Comparison of ENCODE assay signal across 15 mouse cellular contexts in the genomic region with DNA sequence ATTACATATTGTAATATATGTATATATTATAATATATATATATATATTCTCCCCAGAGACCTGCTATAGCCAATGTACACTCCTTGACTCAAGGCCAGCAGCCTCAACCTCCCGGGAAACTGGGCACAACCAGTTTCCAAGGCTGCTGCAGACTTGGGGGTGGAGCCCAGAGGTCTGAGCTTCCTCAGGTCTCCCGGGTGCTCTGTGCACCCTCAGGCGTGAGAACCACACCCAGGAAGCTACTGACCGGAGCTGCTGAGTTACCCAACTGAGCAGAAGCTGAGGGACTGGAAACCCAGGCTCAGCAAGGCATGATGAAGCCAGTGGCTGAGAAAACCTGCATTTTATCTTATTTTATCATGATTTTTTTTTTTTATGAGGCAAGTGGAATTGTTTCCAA. TPM values are rescaled to one million over a fixed set of nuclear protein-coding genes. Genes with fewer than 3 reads are reported as not detected.
DNase-seq lines count a peak whose midpoint lies in the region; ATAC-seq lines count a peak whose summit lies in the region.
"Had no signal": no experiment of that assay in that cellular context is flagged by ENCODE, and none has a peak within 500 bp of the region (broad histone marks: within the 10 kb centered on the region; RNA-seq: fewer than 3 reads in every experiment).

No protein-coding gene starts in this region.

- no peak overlapping the region for H3K4me3 ChIP-seq in embryonic facial prominence, embryonic 14.5 days (ENCODE audit: low read depth, low read length)
- H3K4me3 ChIP-seq in embryonic facial prominence, embryonic 10.5 days, result no peak overlapping the region
- H3K4me3 ChIP-seq in megakaryocyte, embryonic 14.5 days (replicated peaks), result peak overlapping the region; percentile 56
- no peak overlapping the region for H3K4me3 ChIP-seq in midbrain, embryonic 14.5 days (replicated peaks; ENCODE audit: low read depth, low read length)

- H3K27me3 ChIP-seq in embryonic facial prominence, embryonic 14.5 days (replicated peaks; ENCODE audit: control insufficient read depth, insufficient read depth, low read length), result no peaks in the 10 kb centered on the region
- H3K27me3 ChIP-seq in embryonic facial prominence, embryonic 10.5 days (replicated peaks; ENCODE audit: low read depth, poor library complexity, severe bottlenecking), result no peaks in the 10 kb centered on the region; the same call in 1 of the 2 replicates
- peaks cover 13% of the 10 kb centered on the region for H3K27me3 ChIP-seq in megakaryocyte, embryonic 14.5 days (replicated peaks)
- H3K27me3 ChIP-seq in midbrain, embryonic 14.5 days (ENCODE audit: control insufficient read depth, insufficient read depth, low read length), result no peaks in the 10 kb centered on the region

- no peak overlapping the region for H3K27ac ChIP-seq in embryonic facial prominence, embryonic 14.5 days (replicated peaks; ENCODE audit: low read depth, low read length)
- H3K27ac ChIP-seq in embryonic facial prominence, embryonic 10.5 days (replicated peaks), result no peak overlapping the region
- no peak overlapping the region for H3K27ac ChIP-seq in midbrain, embryonic 14.5 days (replicated peaks; ENCODE audit: low read depth, low read length)

- WGBS in embryonic facial prominence, embryonic 14.5 days, result 34% methylated on average over 4 of the region's 4 CpGs
- WGBS in embryonic facial prominence, embryonic 10.5 days, result 33% methylated on average over 4 of the region's 4 CpGs
- 50% methylated on average over 4 of the region's 4 CpGs for WGBS in midbrain, embryonic 14.5 days

- H3K36me3 ChIP-seq in embryonic facial prominence, embryonic 14.5 days (ENCODE audit: control insufficient read depth, insufficient read depth, low read length), result no peaks in the 10 kb centered on the region
- H3K36me3 ChIP-seq in embryonic facial prominence, embryonic 10.5 days (replicated peaks), result no peaks in the 10 kb centered on the region
- no peaks in the 10 kb centered on the region for H3K36me3 ChIP-seq in megakaryocyte, embryonic 14.5 days (replicated peaks; ENCODE audit: low read length)
- no peaks in the 10 kb centered on the region for H3K36me3 ChIP-seq in midbrain, embryonic 14.5 days (ENCODE audit: control insufficient read depth, insufficient read depth, low read length)

- H3K9ac ChIP-seq in embryonic facial prominence, embryonic 14.5 days (ENCODE audit: low read depth, low read length), result no peak overlapping the region
- no peak overlapping the region for H3K9ac ChIP-seq in midbrain, embryonic 14.5 days (replicated peaks; ENCODE audit: low read length)

- peak; percentile 9 for DNase-seq in embryonic facial prominence, embryonic 14.5 days (ENCODE audit: low spot score)
- DNase-seq in embryonic facial prominence, embryonic 10.5 days (ENCODE audit: low spot score), result no peak
- peak; percentile 33 for DNase-seq in 416B (ENCODE audit: low read depth)
- peak; percentile 25 to 60 for DNase-seq in kidney, postnatal 25 days
- DNase-seq in gastrocnemius, postnatal 25 days, result no peak
- no peak for DNase-seq in midbrain, embryonic 14.5 days
- DNase-seq in layer of hippocampus, adult 11-12 months (ENCODE audit: low spot score), result no peak
- DNase-seq: right cerebral cortex, postnatal 25 days; thymus, adult 2 months had no signal

- no peak overlapping the region for H3K4me2 ChIP-seq in embryonic facial prominence, embryonic 14.5 days (ENCODE audit: low read depth, low read length)
- H3K4me2 ChIP-seq in midbrain, embryonic 14.5 days (ENCODE audit: low read length), result no peak overlapping the region

- H3K9me3 ChIP-seq in embryonic facial prominence, embryonic 14.5 days (ENCODE audit: control insufficient read depth, low read length), result no peaks in the 10 kb centered on the region
- H3K9me3 ChIP-seq in embryonic facial prominence, embryonic 10.5 days, result no peaks in the 10 kb centered on the region
- no peaks in the 10 kb centered on the region for H3K9me3 ChIP-seq in megakaryocyte, embryonic 14.5 days
- H3K9me3 ChIP-seq in midbrain, embryonic 14.5 days (ENCODE audit: control insufficient read depth, low read length), result no peaks in the 10 kb centered on the region

- 0 out of 2 replicates have a peak, but pooled peaks cover 5% of the 10 kb centered on the region for H3K4me1 ChIP-seq in embryonic facial prominence, embryonic 14.5 days (ENCODE audit: control insufficient read depth, insufficient read depth, low read length)
- H3K4me1 ChIP-seq in embryonic facial prominence, embryonic 10.5 days, result peaks cover 15% of the 10 kb centered on the region
- peaks cover 33% of the 10 kb centered on the region for H3K4me1 ChIP-seq in megakaryocyte, embryonic 14.5 days
- no peaks in the 10 kb centered on the region for H3K4me1 ChIP-seq in midbrain, embryonic 14.5 days (ENCODE audit: control insufficient read depth, insufficient read depth, low read length)

- no peak for ATAC-seq in embryonic facial prominence, embryonic 14.5 days (ENCODE audit: low read depth)
- ATAC-seq in midbrain, embryonic 14.5 days (ENCODE audit: low FRiP score, low TSS enrichment), result no peak

RNA-seq across cellular contexts. Expression of a gene that starts 2.9 kb away (rescaled TPM):
- 0.14 and 0.38 TPM in 2 replicates for polyA plus RNA-seq in embryonic facial prominence, embryonic 14.5 days (2014; fragmentation: Nextera tagmentation; extraction: Ambion mirVana)
- polyA plus RNA-seq in embryonic facial prominence, embryonic 10.5 days (2016; fragmentation: Nextera tagmentation; extraction: Ambion mirVana), result 0.30 and 0.49 TPM in 2 replicates
- polyA plus RNA-seq in megakaryocyte, embryonic 14.5 days (2012; ENCODE audit: insufficient read depth, low replicate concordance), result 3.1 and 5.3 TPM in 2 replicates
- under 1 TPM; 0.10 to 0.11 TPM for total RNA-seq in gastrocnemius, postnatal 25 days (2021)
- polyA plus RNA-seq in midbrain, embryonic 14.5 days (2014; fragmentation: Nextera tagmentation; extraction: Ambion mirVana), result 0.12 and 0.18 TPM in 2 replicates

RNA-seq across cellular contexts. Expression of a gene that starts 28.6 kb away (rescaled TPM):
- not detected in 2 replicates for polyA plus RNA-seq in embryonic facial prominence, embryonic 14.5 days (2014; fragmentation: Nextera tagmentation; extraction: Ambion mirVana)
- polyA plus RNA-seq in embryonic facial prominence, embryonic 10.5 days (2016; fragmentation: Nextera tagmentation; extraction: Ambion mirVana), result not detected in 2 replicates
- not detected in 2 replicates for polyA plus RNA-seq in megakaryocyte, embryonic 14.5 days (2012; ENCODE audit: insufficient read depth, low replicate concordance)
- total RNA-seq in gastrocnemius, postnatal 25 days (2021), result not detected
- not detected in 2 replicates for polyA plus RNA-seq in midbrain, embryonic 14.5 days (2014; fragmentation: Nextera tagmentation; extraction: Ambion mirVana)
- total RNA-seq: gastrocnemius, adult 18-20 months had no signal
- polyA plus RNA-seq: heart, embryonic 14.5 days had no signal

RNA-seq across cellular contexts. Expression of a gene that starts 39.4 kb away (rescaled TPM):
- polyA plus RNA-seq in embryonic facial prominence, embryonic 14.5 days (2014; fragmentation: Nextera tagmentation; extraction: Ambion mirVana), result 0.38 and 0.47 TPM in 2 replicates
- 0.28 and 0.60 TPM in 2 replicates for polyA plus RNA-seq in embryonic facial prominence, embryonic 10.5 days (2016; fragmentation: Nextera tagmentation; extraction: Ambion mirVana)
- 0.02 TPM in 1 of 2 replicates, not detected in the other for polyA plus RNA-seq in megakaryocyte, embryonic 14.5 days (2012; ENCODE audit: insufficient read depth, low replicate concordance)
- total RNA-seq in gastrocnemius, postnatal 25 days (2021), result 1 to 10 TPM; 1.8 to 3.1 TPM
- not detected in 2 replicates for polyA plus RNA-seq in midbrain, embryonic 14.5 days (2014; fragmentation: Nextera tagmentation; extraction: Ambion mirVana)
- total RNA-seq: left cerebral cortex, adult 8-10 months had no signal
- polyA plus RNA-seq: cortical plate, adult 2 months; heart, embryonic 14.5 days; neural tube, embryonic 14.5 days had no signal

Comparison
In these comparisons a context has a peak if more than half of its experiments do, and no peak if none do; other contexts are left out.
1. DNase-seq: peak in embryonic facial prominence, embryonic 14.5 days (single experiment), 416B (single experiment) and kidney, postnatal 25 days (2 of 2); none in embryonic facial prominence, embryonic 10.5 days (single experiment), gastrocnemius, postnatal 25 days (single experiment), midbrain, embryonic 14.5 days (single experiment) and layer of hippocampus, adult 11-12 months (single experiment).